Mouse (Mus musculus) telencephalon, adult 2 months (tissue): ENCODE results near the gene Lzic.

Experiments
- DNase-seq: peaks from one replicate; pipeline ENCODE4 v3.0.0-alpha.2; 2011; ENCODE audit warnings: low read depth, low spot score

The Lzic gene

GRCm38 (mm10) chr4:149477078-149477477 is 8.0 kb upstream of the Lzic start, which contains the start of gene Tmem274:
Gene Tmem274, plus strand, starts transcription at chr4:149477378.
- no peak for DNase-seq

DNA sequence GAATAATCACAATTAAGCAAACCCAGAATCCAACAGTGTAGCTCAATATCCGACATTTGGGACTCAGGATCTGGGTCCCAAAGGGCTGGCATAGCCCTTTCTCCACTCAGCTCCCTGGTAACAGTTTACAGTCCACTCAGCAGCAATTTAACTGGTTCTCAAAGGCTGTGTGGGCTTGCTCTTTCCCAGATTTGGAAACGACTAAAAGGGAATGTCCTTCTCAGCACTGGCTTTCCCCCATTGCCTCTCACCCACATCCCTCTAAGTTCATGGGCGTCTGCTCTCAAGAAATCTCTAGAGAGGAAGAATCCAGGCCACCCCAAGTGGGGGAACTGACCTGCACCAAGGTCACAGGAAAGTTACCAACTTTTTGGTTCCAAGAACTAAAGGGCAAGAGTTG is 463 bp upstream of the Lzic start:
- no peak for DNase-seq

DNA sequence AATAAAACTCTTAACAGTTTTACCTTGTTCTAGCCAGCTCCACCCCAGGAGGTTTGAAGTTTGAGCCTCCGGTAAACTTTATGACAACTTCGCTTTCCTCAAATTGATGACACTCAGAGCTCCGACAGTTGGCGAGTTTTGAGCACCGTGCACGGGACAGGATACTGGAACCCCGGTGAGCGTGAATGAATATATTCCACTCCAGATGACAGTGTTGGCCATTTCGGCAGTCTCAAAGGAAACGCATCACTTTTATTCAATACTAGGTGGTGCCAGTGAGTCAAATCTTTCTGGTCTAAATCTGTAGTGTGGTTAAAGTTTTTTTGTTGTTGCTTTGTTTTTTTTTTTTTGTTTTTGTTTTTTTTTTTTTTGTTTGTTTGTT is 787 bp downstream of the Lzic start:
- DNase-seq = no peak

- no peak for DNase-seq
Observed at GRCm38 (mm10) chr4:149487729-149488128, 2.7 kb downstream of the Lzic start.

- no peak for DNase-seq
Observed at GRCm38 (mm10) chr4:149489415-149490240, 4.6 kb downstream of the Lzic start.

DNA sequence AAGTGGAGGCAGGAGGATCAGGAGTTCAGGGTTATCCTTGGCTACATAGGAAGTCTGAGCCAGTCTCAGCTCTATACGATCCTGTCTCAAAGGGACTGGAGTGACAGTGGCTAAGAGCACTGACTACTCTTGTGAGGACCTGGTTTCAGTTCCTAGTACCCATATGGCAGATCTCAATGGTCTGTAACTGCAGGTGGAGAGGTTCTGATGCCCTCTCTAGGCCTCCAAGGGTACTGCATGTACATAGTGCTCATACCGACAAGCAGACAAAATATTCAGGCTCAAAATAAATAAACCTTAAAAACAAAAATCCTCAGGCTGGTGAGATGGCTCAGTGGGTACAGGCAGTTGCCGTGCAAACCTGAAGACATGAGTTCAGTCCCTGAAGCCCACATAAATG is 6.1 kb downstream of the Lzic start:
- DNase-seq = no peak

GRCm38 (mm10) chr4:149496612-149497011 is 11.6 kb downstream of the Lzic start:
- DNase-seq = peak; percentile 46

GRCm38 (mm10) chr4:149498901-149499300 is 13.9 kb downstream of the Lzic start:
- DNase-seq = no peak

GRCm38 (mm10) chr4:149499790-149500189 is 14.8 kb downstream of the Lzic start:
- DNase-seq = no peak

- DNase-seq = no peak
Observed at GRCm38 (mm10) chr4:149504363-149504762, 19.3 kb downstream of the Lzic start.

DNA sequence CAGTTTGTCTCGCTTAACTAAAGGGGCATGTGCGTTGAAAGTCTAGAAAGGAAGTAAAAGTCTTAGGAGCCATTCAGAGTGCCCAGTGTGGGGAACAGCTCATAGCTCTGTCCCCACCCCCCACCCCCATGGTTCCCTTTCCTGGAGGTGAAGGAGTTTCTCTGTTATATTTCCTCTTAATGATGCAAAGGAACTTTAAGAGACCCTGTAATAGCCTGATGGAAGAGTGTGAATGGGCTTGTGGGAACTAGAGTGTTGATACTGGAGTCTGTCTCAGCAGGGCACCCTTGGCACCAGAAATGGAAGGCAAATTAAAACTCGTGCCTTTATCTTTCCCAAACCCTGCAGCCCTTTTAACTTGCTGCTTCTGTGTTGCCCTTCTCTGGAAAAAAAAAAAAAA is 19.8 kb downstream of the Lzic start:
- DNase-seq = no peak

GRCm38 (mm10) chr4:149505261-149505967 is 20.4 kb downstream of the Lzic start:
- DNase-seq = no peak

GRCm38 (mm10) chr4:149506904-149507303 is 21.9 kb downstream of the Lzic start:
- no peak for DNase-seq

- DNase-seq = no peak
Observed at GRCm38 (mm10) chr4:149511221-149511646, 26.2 kb downstream of the Lzic start.

GRCm38 (mm10) chr4:149512072-149512471 is 27.0 kb downstream of the Lzic start:
- no peak for DNase-seq

DNA sequence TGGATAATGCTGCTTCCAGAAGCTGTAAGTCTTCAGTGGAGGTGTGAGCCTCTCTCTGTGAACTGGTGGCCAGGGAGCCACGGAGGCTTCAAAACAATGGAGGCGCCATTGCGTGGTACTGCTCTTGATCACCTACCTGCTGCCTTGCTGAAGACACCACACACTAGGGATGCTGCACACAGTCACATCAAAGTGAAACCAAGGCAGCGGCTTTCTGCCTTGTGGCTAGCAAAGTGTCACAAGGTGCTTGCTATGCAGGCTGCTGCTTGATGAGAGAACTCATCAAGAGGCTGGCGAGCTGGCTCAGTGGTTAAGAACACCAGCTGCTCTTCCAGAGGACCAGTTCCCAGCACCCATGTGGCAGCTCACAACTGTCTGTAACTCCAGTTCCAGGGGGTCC is 30.7 kb downstream of the Lzic start:
- DNase-seq = no peak

- DNase-seq = peak; percentile 94
Observed at GRCm38 (mm10) chr4:149517868-149518340, 32.9 kb downstream of the Lzic start, which contains the start of gene Ctnnbip1. Gene Ctnnbip1, plus strand, starts transcription at chr4:149518236.

- DNase-seq = no peak
Observed at GRCm38 (mm10) chr4:149518351-149519220, 33.6 kb downstream of the Lzic start.

GRCm38 (mm10) chr4:149521258-149521657 is 36.2 kb downstream of the Lzic start:
- DNase-seq = no peak

DNA sequence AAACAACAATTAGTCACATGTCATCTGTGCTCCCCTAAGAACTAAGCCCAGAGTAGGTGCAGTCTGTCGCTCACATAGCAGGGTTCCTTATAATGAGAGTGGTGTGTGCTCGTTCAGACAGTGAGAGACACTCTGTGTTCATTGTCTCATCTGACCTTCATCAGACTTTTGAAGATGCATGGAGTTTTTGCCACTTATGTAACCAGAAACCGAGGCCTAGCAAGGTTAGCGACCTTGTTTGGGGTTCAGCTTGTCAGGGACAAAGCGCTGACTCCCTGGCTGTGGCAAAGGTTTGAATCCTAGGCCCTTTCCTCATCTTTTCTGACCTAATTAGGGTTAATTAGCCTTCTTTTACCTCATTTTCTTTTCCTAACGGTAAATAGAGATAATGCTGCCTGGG is 38.9 kb downstream of the Lzic start:
- DNase-seq = no peak

DNA sequence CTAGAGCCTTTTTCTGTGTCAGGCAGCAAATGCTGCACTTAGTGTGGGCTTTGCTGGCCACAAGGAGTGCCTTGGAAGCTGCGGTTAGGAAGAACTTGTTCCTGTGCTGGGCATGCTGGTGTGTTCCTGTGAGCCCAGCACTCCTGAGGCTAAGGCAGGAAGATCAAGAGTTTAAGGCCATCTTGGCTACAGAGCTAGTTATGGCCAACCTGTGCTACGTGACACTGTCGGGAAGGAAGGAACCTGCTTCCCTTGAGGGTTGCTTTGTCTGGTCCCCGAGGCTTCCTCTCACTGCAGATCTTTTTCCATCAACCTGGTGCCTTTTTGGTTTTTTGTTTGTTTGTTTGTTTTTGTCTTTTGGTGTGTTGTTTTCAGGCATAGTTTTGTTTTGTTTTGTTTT is 40.1 kb downstream of the Lzic start:
- no peak for DNase-seq

- DNase-seq = no peak
Observed at GRCm38 (mm10) chr4:149525811-149526210, 40.8 kb downstream of the Lzic start.
